ENCODE assay signal across 30 mouse cellular contexts in genomic region chr15:26380844-26381243, GRCm38 (mm10).
A peak's percentile ranks its signal among the peaks of the same experiment; 100 is the strongest.
DNase-seq lines count a peak whose midpoint lies in the region; ATAC-seq and TF ChIP-seq lines count a peak whose summit lies in the region.
"Had no signal": no experiment of that assay in that cellular context is flagged by ENCODE, and none has a peak within 500 bp of the region (broad histone marks: within the 10 kb centered on the region; RNA-seq: fewer than 3 reads in every experiment).

No protein-coding gene starts in this region.

- 64% methylated on average over 1 of the region's 1 CpGs for WGBS in midbrain, embryonic 15.5 days
- WGBS in midbrain, embryonic 13.5 days: 79% methylated on average over 1 of the region's 1 CpGs

- H3K4me2 ChIP-seq in midbrain, embryonic 15.5 days: no peak overlapping the region
- H3K4me2 ChIP-seq in midbrain, embryonic 13.5 days (replicated peaks): no peak overlapping the region
- H3K4me2 ChIP-seq: embryonic facial prominence, embryonic 13.5 days; forebrain, embryonic 12.5 days; forebrain, embryonic 15.5 days; heart, embryonic 12.5 days; heart, embryonic 15.5 days; hindbrain, embryonic 13.5 days had no signal

- TF ChIP-seq POLR2A in brain, embryonic 14.5 days (IDR thresholded peaks at IDR 0.05; ENCODE audit: borderline replicate concordance, extremely low read depth, insufficient read depth, insufficient read length, poor library complexity, severe bottlenecking): no peak

- no peaks in the 10 kb centered on the region for H3K9me3 ChIP-seq in midbrain, embryonic 15.5 days
- no peaks in the 10 kb centered on the region for H3K9me3 ChIP-seq in midbrain, embryonic 13.5 days
- H3K9me3 ChIP-seq: embryonic facial prominence, embryonic 10.5 days; embryonic facial prominence, embryonic 13.5 days; forebrain, embryonic 12.5 days; forebrain, embryonic 15.5 days; heart, embryonic 12.5 days; heart, embryonic 15.5 days; hindbrain, embryonic 10.5 days; hindbrain, embryonic 13.5 days had no signal

- H3K4me1 ChIP-seq in midbrain, embryonic 15.5 days: no peaks in the 10 kb centered on the region
- H3K4me1 ChIP-seq in midbrain, embryonic 13.5 days (replicated peaks): no peaks in the 10 kb centered on the region; the same call in 1 of the 2 replicates
- H3K4me1 ChIP-seq: embryonic facial prominence, embryonic 10.5 days; embryonic facial prominence, embryonic 13.5 days; forebrain, embryonic 12.5 days; forebrain, embryonic 15.5 days; heart, embryonic 12.5 days; heart, embryonic 15.5 days; hindbrain, embryonic 10.5 days; hindbrain, embryonic 13.5 days had no signal

- no peak overlapping the region for H3K4me3 ChIP-seq in midbrain, embryonic 15.5 days
- H3K4me3 ChIP-seq in midbrain, embryonic 13.5 days (replicated peaks): no peak overlapping the region
- H3K4me3 ChIP-seq: embryonic facial prominence, embryonic 10.5 days; embryonic facial prominence, embryonic 13.5 days; erythroblast, embryonic 14.5 days; forebrain, embryonic 12.5 days; forebrain, embryonic 15.5 days; heart, embryonic 12.5 days; heart, embryonic 15.5 days; hindbrain, embryonic 10.5 days; hindbrain, embryonic 13.5 days had no signal

- H3K36me3 ChIP-seq in midbrain, embryonic 15.5 days (replicated peaks): no peaks in the 10 kb centered on the region
- H3K36me3 ChIP-seq in midbrain, embryonic 13.5 days: no peaks in the 10 kb centered on the region
- H3K36me3 ChIP-seq: embryonic facial prominence, embryonic 10.5 days; embryonic facial prominence, embryonic 13.5 days; forebrain, embryonic 12.5 days; forebrain, embryonic 15.5 days; heart, embryonic 12.5 days; heart, embryonic 15.5 days; hindbrain, embryonic 10.5 days; hindbrain, embryonic 13.5 days had no signal

- peak; percentile 29 for DNase-seq in adrenal gland, adult 8-10 months
- DNase-seq in adrenal gland, postnatal 4 days (ENCODE audit: low spot score in 2 of 2): no peak
- peak; percentile 27 for DNase-seq in brain, embryonic 14.5 days (ENCODE audit: low read depth)
- no peak for DNase-seq in kidney, adult 9 months
- no peak for DNase-seq in spleen, postnatal 14 days (ENCODE audit: low spot score in 2 of 2)
- DNase-seq: B cell, adult 2 months; cerebellum, adult 11-12 months; cerebellum, adult 8-10 months; cerebellum, postnatal 10 days; cerebellum, postnatal 36 days; embryo, embryonic 11 days; gastrocnemius, postnatal 25 days; heart, adult 18-20 months; heart, postnatal 10 days; heart, postnatal 36 days had no signal

- no peak overlapping the region for H3K9ac ChIP-seq in midbrain, embryonic 15.5 days
- H3K9ac ChIP-seq in midbrain, embryonic 13.5 days (replicated peaks): no peak overlapping the region
- H3K9ac ChIP-seq: embryonic facial prominence, embryonic 13.5 days; forebrain, embryonic 12.5 days; forebrain, embryonic 15.5 days; heart, embryonic 12.5 days; heart, embryonic 15.5 days; hindbrain, embryonic 13.5 days had no signal

- peak; percentile 48; the same call in 1 of the 2 replicates for ATAC-seq in midbrain, embryonic 15.5 days (replicated peaks)
- ATAC-seq in midbrain, embryonic 13.5 days: no peak
- ATAC-seq: activated CD4-positive, CD25-positive, alpha-beta regulatory T cell, adult 4 months; forebrain, embryonic 15.5 days; hindbrain, postnatal 0 days; inflammation-experienced regulatory T-cells, adult 6 months; intestine, embryonic 16.5 days had no signal

- no peaks in the 10 kb centered on the region for H3K27me3 ChIP-seq in midbrain, embryonic 15.5 days (replicated peaks)
- no peaks in the 10 kb centered on the region for H3K27me3 ChIP-seq in midbrain, embryonic 13.5 days
- H3K27me3 ChIP-seq: embryonic facial prominence, embryonic 13.5 days; forebrain, embryonic 12.5 days; forebrain, embryonic 15.5 days; heart, embryonic 12.5 days; heart, embryonic 15.5 days; hindbrain, embryonic 13.5 days had no signal

- H3K27ac ChIP-seq in midbrain, embryonic 15.5 days: no peak overlapping the region
- no peak overlapping the region for H3K27ac ChIP-seq in midbrain, embryonic 13.5 days
- H3K27ac ChIP-seq: embryonic facial prominence, embryonic 10.5 days; embryonic facial prominence, embryonic 13.5 days; forebrain, embryonic 12.5 days; forebrain, embryonic 15.5 days; heart, embryonic 15.5 days; hindbrain, embryonic 10.5 days; hindbrain, embryonic 13.5 days; hindbrain, postnatal 0 days had no signal

- TF ChIP-seq CTCF in brain, embryonic 14.5 days (IDR thresholded peaks at IDR 0.05; ENCODE audit: borderline replicate concordance, extremely low read depth, insufficient read depth, insufficient read length): no peak

Comparison
In these comparisons a context has a peak if more than half of its experiments do, and no peak if none do; other contexts are left out.
1. DNase-seq: peak in adrenal gland, adult 8-10 months (single experiment) and brain, embryonic 14.5 days (single experiment); none in adrenal gland, postnatal 4 days (0 of 2), kidney, adult 9 months (single experiment) and spleen, postnatal 14 days (0 of 2).